Mouse (Mus musculus): ENCODE measurements at regions not wholly inside any gene's neighbourhood (a gene's known extent, or its start where the extent isn't known, plus 50 kb on each side); places are given as distances from the start of the nearest gene placed in this dataset.

DNA sequence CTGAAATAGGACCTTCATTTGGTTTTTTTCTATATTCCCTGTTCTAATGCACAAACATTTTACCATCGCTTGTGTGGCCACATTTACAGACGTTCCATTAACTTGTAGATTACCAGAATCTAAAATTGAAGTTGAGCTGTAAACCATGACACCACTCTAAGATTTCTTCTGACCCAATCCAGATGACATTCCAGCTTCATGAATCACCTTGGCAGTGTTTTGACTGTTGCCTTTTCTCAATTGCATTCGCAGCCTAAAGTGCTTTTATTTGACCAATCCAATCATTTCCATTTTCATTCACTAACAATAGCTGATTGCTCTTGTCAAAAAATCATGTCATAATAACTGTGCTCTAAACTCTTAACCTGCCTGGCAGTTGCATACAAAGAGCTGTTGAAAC is 144.8 kb downstream of the Mdfic start:
- WGBS, result 69% methylated on average over 3 of the region's 3 CpGs
- no peaks in the 10 kb centered on the region for H3K9me3 ChIP-seq
- no peaks in the 10 kb centered on the region for H3K36me3 ChIP-seq (replicated peaks)
- no peak overlapping the region for H3K4me3 ChIP-seq (replicated peaks)
- no peak overlapping the region for H3K9ac ChIP-seq
- no peak for ATAC-seq (ENCODE audit: low FRiP score)
- H3K4me1 ChIP-seq, result no peaks in the 10 kb centered on the region
- H3K27me3 ChIP-seq, result no peaks in the 10 kb centered on the region
- no peak overlapping the region for H3K4me2 ChIP-seq
- H3K27ac ChIP-seq, result no peak overlapping the region

DNA sequence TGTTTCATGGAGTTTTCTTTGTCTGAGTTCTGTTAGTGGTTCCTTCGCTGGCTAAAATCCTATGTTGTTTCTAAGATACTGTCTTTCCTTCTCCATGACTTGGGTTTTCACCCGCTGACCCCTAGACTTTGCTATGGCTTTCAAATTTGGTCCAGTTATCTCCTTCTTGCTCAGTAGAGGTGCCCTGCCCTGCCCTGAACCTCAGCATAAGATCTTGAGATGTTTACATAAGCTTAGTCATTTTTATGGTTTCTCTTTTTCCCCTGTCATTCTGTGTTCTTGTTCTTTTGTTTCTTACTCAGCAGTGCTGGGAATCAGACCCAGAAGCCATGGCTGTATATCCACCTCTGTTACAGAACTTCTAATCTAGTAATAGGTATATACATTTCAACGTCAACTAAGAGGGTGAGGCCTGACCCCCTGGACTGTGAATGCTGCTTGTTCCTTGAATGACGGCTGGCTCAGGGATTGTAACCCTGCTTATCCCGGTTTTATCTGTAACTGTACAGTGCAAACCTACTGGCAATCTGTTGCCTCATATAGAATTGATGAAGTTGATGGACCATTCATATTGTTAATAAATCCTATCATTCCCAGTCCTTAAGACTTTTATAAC is 161.9 kb downstream of the Mdfic start:
- Histone ChIP-seq H3K4me2 (no peak overlapping the region), H3K9me3 (no peaks in the 10 kb centered on the region), H3K4me3 (replicated peaks) (no peak overlapping the region), H3K9ac (no peak overlapping the region), H3K36me3 (replicated peaks) (no peaks in the 10 kb centered on the region), H3K4me1 (no peaks in the 10 kb centered on the region), H3K27me3 (no peaks in the 10 kb centered on the region), H3K27ac (no peak overlapping the region)
- WGBS, result 91% methylated on average over 5 of the region's 5 CpGs
- ATAC-seq (ENCODE audit: low FRiP score), result no peak

DNA sequence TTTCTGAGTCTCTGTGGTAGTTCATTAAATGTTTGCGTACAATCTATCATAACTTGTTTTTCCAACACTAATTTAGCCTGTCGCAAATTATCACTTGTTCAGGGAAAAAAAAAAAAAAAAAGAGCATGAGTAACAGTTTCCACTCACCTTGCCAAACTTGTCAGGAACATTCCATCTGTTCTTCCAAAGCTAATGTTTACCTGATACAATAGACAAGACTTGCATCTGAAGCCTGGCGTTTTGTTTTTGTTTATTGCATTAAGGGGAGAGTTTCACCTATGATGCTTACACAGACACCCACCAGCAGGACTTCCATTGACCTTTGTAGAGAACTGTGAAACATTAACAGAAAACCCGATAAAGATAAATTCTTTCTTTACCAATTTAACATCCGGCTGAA is 172.6 kb downstream of the Mdfic start:
- no peak overlapping the region for H3K4me3 ChIP-seq (replicated peaks)
- no peaks in the 10 kb centered on the region for H3K4me1 ChIP-seq
- H3K9ac ChIP-seq, result no peak overlapping the region
- no peaks in the 10 kb centered on the region for H3K36me3 ChIP-seq (replicated peaks)
- H3K9me3 ChIP-seq, result no peaks in the 10 kb centered on the region
- no peak overlapping the region for H3K4me2 ChIP-seq
- H3K27ac ChIP-seq, result no peak overlapping the region
- 94% methylated on average over 5 of the region's 5 CpGs for WGBS
- no peaks in the 10 kb centered on the region for H3K27me3 ChIP-seq
- ATAC-seq (ENCODE audit: low FRiP score), result no peak

DNA sequence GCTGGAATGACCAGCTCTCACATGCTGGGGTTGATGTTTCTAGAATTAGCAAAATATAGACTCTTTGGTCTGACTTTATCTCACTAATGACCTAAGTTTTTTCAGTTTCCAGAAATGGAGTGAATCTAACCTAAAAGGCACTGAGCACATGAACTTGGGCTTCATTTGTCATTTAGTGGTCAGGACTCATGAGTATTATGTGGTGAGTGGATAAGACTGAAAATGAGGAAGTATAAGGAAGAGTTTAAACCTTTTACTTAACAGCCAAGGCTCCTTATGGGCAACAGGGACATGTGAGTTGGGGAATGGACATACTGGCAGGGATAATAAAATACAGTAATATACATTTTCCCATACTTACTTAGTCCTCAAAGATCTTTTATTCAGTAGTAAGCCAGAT is 180.0 kb downstream of the Mdfic start:
- H3K27me3 ChIP-seq, result no peaks in the 10 kb centered on the region
- no peak for ATAC-seq (ENCODE audit: low FRiP score)
- no peaks in the 10 kb centered on the region for H3K36me3 ChIP-seq (replicated peaks)
- H3K27ac ChIP-seq, result no peak overlapping the region
- H3K9ac ChIP-seq, result no peak overlapping the region
- no peak overlapping the region for H3K4me2 ChIP-seq
- 0 out of 2 replicates have a peak, but pooled peaks cover 2% of the 10 kb centered on the region for H3K4me1 ChIP-seq
- no peaks in the 10 kb centered on the region for H3K9me3 ChIP-seq
- H3K4me3 ChIP-seq (replicated peaks), result no peak overlapping the region

DNA sequence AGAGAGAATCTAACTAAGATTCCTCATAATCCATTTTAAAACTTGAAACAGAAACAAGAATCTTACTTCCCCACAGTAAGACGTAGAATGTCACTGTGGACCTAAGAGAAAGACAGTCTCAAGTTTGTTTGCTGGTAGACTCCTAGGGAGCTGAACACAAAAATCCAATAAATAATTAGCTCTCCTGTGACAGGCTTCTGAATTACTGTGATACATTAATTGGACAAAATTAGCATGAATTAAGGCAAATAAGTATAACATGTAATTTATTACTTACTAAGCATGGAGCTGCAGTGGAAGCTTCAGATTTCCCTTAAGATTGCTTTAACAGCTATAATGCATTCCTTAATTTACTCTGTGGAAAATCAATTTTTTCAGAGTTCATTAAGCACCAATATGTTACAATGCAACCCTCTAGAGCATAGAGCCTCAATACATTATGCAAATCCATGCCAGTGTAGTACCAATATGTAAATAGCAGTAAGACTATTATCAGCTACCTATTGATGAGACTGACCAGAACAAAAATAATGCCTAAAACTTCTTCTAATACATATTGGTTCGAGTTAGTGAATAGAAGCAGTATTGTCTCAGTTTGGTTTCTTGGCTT is 182.3 kb downstream of the Mdfic start:
- H3K9ac ChIP-seq, result no peak overlapping the region
- H3K4me3 ChIP-seq (replicated peaks), result no peak overlapping the region
- 0 out of 2 replicates have a peak, but pooled peaks cover 2% of the 10 kb centered on the region for H3K4me1 ChIP-seq
- ATAC-seq (ENCODE audit: low FRiP score), result no peak
- WGBS, result 49% methylated on average over 2 of the region's 2 CpGs
- no peak overlapping the region for H3K4me2 ChIP-seq
- H3K27me3 ChIP-seq, result no peaks in the 10 kb centered on the region
- H3K27ac ChIP-seq, result no peak overlapping the region
- no peaks in the 10 kb centered on the region for H3K36me3 ChIP-seq (replicated peaks)
- no peaks in the 10 kb centered on the region for H3K9me3 ChIP-seq

DNA sequence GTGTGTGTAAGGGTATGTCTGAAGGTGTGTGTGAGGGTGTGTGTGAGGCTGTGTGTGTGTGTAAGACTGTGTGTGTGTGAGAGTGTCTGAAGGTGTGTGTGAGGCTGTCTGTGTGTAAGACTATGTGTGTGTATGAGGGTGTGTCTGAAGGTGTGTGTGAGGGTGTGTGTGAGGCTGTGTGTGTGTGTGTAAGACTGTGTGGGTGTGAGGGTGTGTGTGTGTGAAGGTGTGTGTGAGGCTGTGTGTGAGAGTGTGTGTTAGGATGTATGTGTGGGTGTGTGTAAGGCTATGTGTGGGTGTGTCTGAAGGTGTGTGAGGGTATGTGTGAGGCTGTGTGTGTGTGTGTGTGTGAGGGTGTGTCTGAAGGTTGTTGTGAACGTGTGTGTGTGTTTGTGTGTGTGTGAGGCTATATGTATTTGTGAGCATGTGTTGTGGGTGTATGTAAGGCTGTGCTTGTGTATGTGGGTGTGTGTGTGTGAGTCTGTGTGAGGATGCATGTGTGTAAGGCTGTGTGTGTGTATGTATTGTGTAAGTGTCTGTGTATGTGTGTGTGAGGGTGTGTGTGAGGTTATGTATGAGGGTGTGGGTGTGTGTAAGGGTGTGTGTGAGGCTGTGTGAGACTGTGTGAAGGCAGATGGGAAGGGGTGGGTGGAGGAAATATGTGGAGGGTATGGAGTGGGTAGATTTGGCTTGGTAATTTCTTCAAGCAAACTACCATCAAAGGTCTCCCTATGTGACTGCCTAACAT is 190.1 kb downstream of the Mdfic start:
- no peaks in the 10 kb centered on the region for H3K27me3 ChIP-seq
- 71% methylated on average over 1 of the region's 1 CpGs for WGBS
- H3K9me3 ChIP-seq, result no peaks in the 10 kb centered on the region
- ATAC-seq (ENCODE audit: low FRiP score), result 0 out of 2 replicates have a peak, but pooled peaks have one; percentile 53
- no peak overlapping the region for H3K27ac ChIP-seq
- H3K4me1 ChIP-seq, result no peaks in the 10 kb centered on the region
- H3K4me2 ChIP-seq, result no peak overlapping the region
- no peaks in the 10 kb centered on the region for H3K36me3 ChIP-seq (replicated peaks)
- H3K4me3 ChIP-seq (replicated peaks), result no peak overlapping the region
- peak overlapping the region; percentile 25; the same call in 1 of the 2 replicates for H3K9ac ChIP-seq

DNA sequence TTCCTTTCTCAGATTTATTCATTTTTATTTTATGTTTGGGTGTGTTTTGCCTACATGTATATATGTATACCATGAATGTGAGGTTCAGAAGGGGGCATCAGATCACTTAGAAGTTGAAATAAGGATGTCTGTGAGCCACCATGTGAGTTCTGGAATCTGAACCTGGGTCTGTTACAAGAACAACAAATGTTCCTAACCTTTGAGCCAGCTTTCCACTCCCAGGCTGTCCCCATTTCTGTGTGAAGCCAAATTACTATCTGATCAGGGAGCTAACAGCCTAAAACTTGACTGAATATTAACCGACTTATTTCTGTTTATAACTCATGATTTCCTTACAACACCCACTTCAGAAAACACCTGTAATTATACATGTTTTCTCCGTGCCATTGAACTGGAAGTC is 209.2 kb downstream of the Mdfic start:
- Histone ChIP-seq H3K4me1 (no peaks in the 10 kb centered on the region), H3K4me2 (no peak overlapping the region)
- WGBS, result 83% methylated on average over 2 of the region's 2 CpGs

DNA sequence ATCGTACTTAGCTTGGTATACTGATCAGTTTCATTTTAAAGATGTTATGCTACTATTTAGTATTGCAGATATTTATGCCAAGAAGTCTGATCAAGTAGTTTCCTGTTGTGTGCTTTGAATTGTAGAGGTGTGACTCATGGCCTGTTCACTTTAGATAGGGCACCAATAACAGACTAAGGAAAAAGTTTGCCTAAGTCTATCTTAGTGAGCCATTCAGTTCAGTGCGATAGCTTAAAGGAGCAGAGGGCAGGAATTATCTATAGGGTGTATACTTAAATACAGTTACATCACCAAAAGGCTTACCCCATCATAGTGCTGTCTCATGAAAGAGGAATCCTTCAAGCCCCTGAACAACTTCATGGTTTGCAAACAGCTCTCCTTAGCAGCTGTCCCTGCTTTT is 229.8 kb downstream of the Mdfic start:
- Histone ChIP-seq H3K36me3 (replicated peaks) (no peaks in the 10 kb centered on the region), H3K27ac (no peak overlapping the region), H3K4me2 (no peak overlapping the region), H3K4me1 (no peaks in the 10 kb centered on the region), H3K9ac (no peak overlapping the region), H3K4me3 (replicated peaks) (no peak overlapping the region), H3K9me3 (no peaks in the 10 kb centered on the region), H3K27me3 (no peaks in the 10 kb centered on the region)
- WGBS, result 92% methylated on average over 2 of the region's 2 CpGs
- no peak for ATAC-seq (ENCODE audit: low FRiP score)

More for the DNA sequence above, 209.2 kb downstream of the Mdfic start:
- no peak for ATAC-seq (ENCODE audit: low FRiP score)
- H3K9me3 ChIP-seq, result no peaks in the 10 kb centered on the region
- H3K36me3 ChIP-seq (replicated peaks), result no peaks in the 10 kb centered on the region
- H3K4me3 ChIP-seq (replicated peaks), result no peak overlapping the region
- H3K27me3 ChIP-seq, result no peaks in the 10 kb centered on the region
- no peak overlapping the region for H3K9ac ChIP-seq
- no peak overlapping the region for H3K27ac ChIP-seq

DNA sequence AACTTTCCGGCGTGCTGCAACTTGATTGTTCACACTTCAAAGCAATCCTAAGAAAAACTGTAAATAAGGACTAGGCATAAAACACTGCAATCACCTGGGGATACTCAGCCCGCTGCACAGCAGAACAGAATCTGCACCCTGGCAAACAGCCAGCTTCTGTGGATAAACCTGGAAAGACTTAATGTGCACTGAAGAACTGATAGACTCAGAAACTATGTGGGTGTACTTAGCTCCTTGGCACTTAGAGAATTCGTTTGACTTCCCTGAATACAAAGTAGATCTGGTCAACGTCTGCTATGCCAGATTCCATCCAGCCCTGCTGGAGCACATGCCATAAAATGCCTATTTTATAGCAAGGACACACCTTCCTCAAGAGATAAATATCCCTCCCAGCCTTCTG is 266.9 kb downstream of the Mdfic start:
- Histone ChIP-seq H3K9ac (no peak overlapping the region), H3K4me3 (replicated peaks) (no peak overlapping the region), H3K27ac (no peak overlapping the region), H3K9me3 (no peaks in the 10 kb centered on the region), H3K4me1 (0 out of 2 replicates have a peak, but pooled peaks cover 4% of the 10 kb centered on the region), H3K4me2 (no peak overlapping the region), H3K27me3 (no peaks in the 10 kb centered on the region), H3K36me3 (replicated peaks) (no peaks in the 10 kb centered on the region)
- no peak for ATAC-seq (ENCODE audit: low FRiP score)
- WGBS, result 49% methylated on average over 5 of the region's 5 CpGs

All from forebrain, embryonic 12.5 days (tissue).